ENCODE assay signal across 7 mouse cellular contexts in genomic region chr1:152623375-152624270, GRCm38 (mm10).
DNase-seq lines count a peak whose midpoint lies in the region; ATAC-seq and TF ChIP-seq lines count a peak whose summit lies in the region.

No protein-coding gene starts in this region.

- no peak for TF ChIP-seq CTCF in bone marrow macrophage, adult 2 months (IDR thresholded peaks at IDR 0.05; ENCODE audit: low read depth, low read length)

- H3K4me1 ChIP-seq in bone marrow macrophage, adult 2 months (ENCODE audit: control insufficient read depth, insufficient read depth, low read length), result peaks cover 34% of the 10 kb centered on the region
- peaks cover 41% of the 10 kb centered on the region for H3K4me1 ChIP-seq in embryonic facial prominence, embryonic 13.5 days
- H3K4me1 ChIP-seq in midbrain, embryonic 13.5 days (replicated peaks), result peaks cover 23% of the 10 kb centered on the region

- H3K9ac ChIP-seq in embryonic facial prominence, embryonic 13.5 days, result peak overlapping the region; percentile 60
- 0 out of 2 replicates have a peak overlapping the region, but pooled peaks have one; percentile 3 for H3K9ac ChIP-seq in midbrain, embryonic 13.5 days (replicated peaks)

- no peak for ATAC-seq in embryonic facial prominence, embryonic 13.5 days (ENCODE audit: insufficient number of reproducible peaks, insufficient read depth, low FRiP score, low TSS enrichment, low read depth)
- ATAC-seq in midbrain, embryonic 13.5 days, result no peak

- H3K27me3 ChIP-seq in embryonic facial prominence, embryonic 13.5 days, result peaks cover 8% of the 10 kb centered on the region; the same call in 1 of the 2 replicates
- H3K27me3 ChIP-seq in midbrain, embryonic 13.5 days, result peaks cover 26% of the 10 kb centered on the region

- H3K4me3 ChIP-seq in bone marrow macrophage, adult 2 months (ENCODE audit: insufficient read depth, low read length), result peak overlapping the region; percentile 87
- H3K4me3 ChIP-seq in embryonic facial prominence, embryonic 13.5 days, result peak overlapping the region; percentile 69
- H3K4me3 ChIP-seq in midbrain, embryonic 13.5 days (replicated peaks), result peak overlapping the region; percentile 61

- 34% methylated on average over 12 of the region's 12 CpGs for WGBS in embryonic facial prominence, embryonic 13.5 days
- WGBS in midbrain, embryonic 13.5 days, result 32% methylated on average over 12 of the region's 12 CpGs

- H3K4me2 ChIP-seq in embryonic facial prominence, embryonic 13.5 days, result peak overlapping the region; percentile 74
- peak overlapping the region; percentile 79 for H3K4me2 ChIP-seq in midbrain, embryonic 13.5 days (replicated peaks)

- no peaks in the 10 kb centered on the region for H3K9me3 ChIP-seq in embryonic facial prominence, embryonic 13.5 days
- no peaks in the 10 kb centered on the region for H3K9me3 ChIP-seq in midbrain, embryonic 13.5 days

- intact Hi-C loops in heart, postnatal 25 days (cut with DNase I), result loop anchor here (2.0 to 5.0 kb wide), 3 partner anchors 39 to 96 kb away; no protein-coding TSS in a partner anchor

- H3K27ac ChIP-seq in bone marrow macrophage, adult 2 months (ENCODE audit: insufficient read depth, low read depth, low read length), result 0 out of 2 replicates have a peak overlapping the region, but pooled peaks have one; percentile 1
- peak overlapping the region; percentile 90 for H3K27ac ChIP-seq in embryonic facial prominence, embryonic 13.5 days
- no peak overlapping the region for H3K27ac ChIP-seq in midbrain, embryonic 13.5 days

- H3K36me3 ChIP-seq in embryonic facial prominence, embryonic 13.5 days, result peaks cover under 1% of the 10 kb centered on the region; the same call in 1 of the 2 replicates
- no peaks in the 10 kb centered on the region for H3K36me3 ChIP-seq in midbrain, embryonic 13.5 days

- peak; percentile 23 for DNase-seq in heart, postnatal 25 days (ENCODE audit: low spot score)
- DNase-seq in kidney, postnatal 4 days, result peak; percentile 54 to 67
- DNase-seq in layer of hippocampus, postnatal 25 days (ENCODE audit: extremely low spot score in 1 of 2, low spot score in 1 of 2), result no peak
- DNase-seq in frontal cortex, postnatal 25 days (ENCODE audit: low spot score in 2 of 2), result no peak

- TF ChIP-seq POLR2A in bone marrow macrophage, adult 2 months (IDR thresholded peaks at IDR 0.05; ENCODE audit: borderline replicate concordance, low read depth, low read length), result no peak

Comparison
In these comparisons a context has a peak if more than half of its experiments do, and no peak if none do; other contexts are left out.
1. DNase-seq: peak in heart, postnatal 25 days (single experiment) and kidney, postnatal 4 days (2 of 2); none in layer of hippocampus, postnatal 25 days (0 of 2) and frontal cortex, postnatal 25 days (0 of 2).
2. Peak in every context shown above with its lines, with median percentiles within 50 percentile points of each other: H3K4me3 ChIP-seq.